Mouse (Mus musculus): ENCODE results near the gene Kctd15. TPM values are rescaled to one million over a fixed set of nuclear protein-coding genes. Genes with fewer than 3 reads are reported as not detected.
A peak's percentile ranks its signal among the peaks of the same experiment; 100 is the strongest.

Kctd15 gene
- polyA plus RNA-seq, 1 experiment from 2014 or later, result 0.63 TPM

DNA sequence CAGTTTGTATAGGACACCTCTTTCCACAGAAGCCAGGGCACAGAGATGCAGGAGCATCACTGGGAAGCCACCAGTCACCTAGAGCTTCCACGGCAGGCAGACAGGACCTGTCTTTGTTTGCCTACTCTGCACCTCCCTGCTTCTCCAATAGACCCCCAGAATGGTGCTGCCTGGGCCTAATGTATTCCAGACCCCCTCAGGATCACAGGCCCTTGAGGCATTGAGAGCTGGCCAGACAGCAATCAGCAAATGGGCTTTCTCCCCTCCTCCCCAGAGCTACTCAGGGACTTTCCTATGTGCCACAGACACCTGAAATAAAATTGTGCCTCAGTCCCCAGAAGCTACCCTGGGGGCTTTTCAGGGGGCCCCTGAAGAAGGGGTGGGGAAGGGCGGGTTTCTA lies 5.2 kb downstream of the Kctd15 start:
- H3K27me3 ChIP-seq (ENCODE audit: insufficient read depth, low read length), result peaks cover 38% of the 10 kb centered on the region
- peaks cover 3% of the 10 kb centered on the region; the same call in 1 of the 2 replicates for H3K4me1 ChIP-seq (ENCODE audit: insufficient read depth)
- no peak overlapping the region for H3K4me3 ChIP-seq (ENCODE audit: low read depth, low read length)
- TF ChIP-seq CTCF (IDR thresholded peaks at IDR 0.05; ENCODE audit: low read depth) (no peak), EP300 (IDR thresholded peaks at IDR 0.05; ENCODE audit: low read depth) (no peak)
- no peak overlapping the region for H3K9ac ChIP-seq (replicated peaks)
- H3K9me3 ChIP-seq (ENCODE audit: low read length), result no peaks in the 10 kb centered on the region
- no peak overlapping the region for H3K4me2 ChIP-seq (ENCODE audit: low read depth, low read length)
- ATAC-seq, result no peak
- DNase-seq, result no peak
- WGBS (ENCODE audit: insufficient replicate concordance), result 55% methylated on average over 2 of the region's 2 CpGs
- no peaks in the 10 kb centered on the region for H3K36me3 ChIP-seq (replicated peaks; ENCODE audit: insufficient read depth, low read length)
- H3K27ac ChIP-seq (ENCODE audit: low read depth), result no peak overlapping the region

DNA sequence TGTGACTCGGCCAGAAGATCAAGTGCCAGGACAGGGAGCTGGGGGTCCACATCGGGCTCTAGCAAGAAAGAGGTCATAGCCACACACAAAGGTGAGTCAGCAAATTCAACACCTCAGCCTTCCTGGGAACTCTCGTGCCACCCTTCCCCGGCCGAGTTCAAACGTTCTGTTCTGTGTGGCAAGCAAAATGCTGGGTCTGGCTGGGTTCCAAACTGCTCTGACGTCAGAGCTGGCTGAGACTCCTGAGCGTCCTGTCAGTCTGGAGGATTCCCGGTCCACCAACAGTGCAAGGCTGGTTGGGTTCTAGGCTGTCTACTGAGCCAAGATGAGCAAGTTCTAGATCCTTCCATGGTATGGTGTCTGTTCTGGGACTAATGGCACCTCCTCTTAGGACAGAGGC lies 9.5 kb downstream of the Kctd15 start:
- Histone ChIP-seq H3K27me3 (ENCODE audit: insufficient read depth, low read length) (0 out of 2 replicates have a peak, but pooled peaks cover 3% of the 10 kb centered on the region), H3K27ac (ENCODE audit: low read depth) (no peak overlapping the region), H3K36me3 (replicated peaks; ENCODE audit: insufficient read depth, low read length) (no peaks in the 10 kb centered on the region), H3K9ac (replicated peaks) (no peak overlapping the region), H3K4me1 (ENCODE audit: insufficient read depth) (no peaks in the 10 kb centered on the region), H3K4me3 (ENCODE audit: low read depth, low read length) (no peak overlapping the region), H3K4me2 (ENCODE audit: low read depth, low read length) (no peak overlapping the region), H3K9me3 (ENCODE audit: low read length) (no peaks in the 10 kb centered on the region)
- 54% methylated on average over 9 of the region's 9 CpGs for WGBS (ENCODE audit: insufficient replicate concordance)
- TF ChIP-seq CTCF (IDR thresholded peaks at IDR 0.05; ENCODE audit: low read depth) (no peak), EP300 (IDR thresholded peaks at IDR 0.05; ENCODE audit: low read depth) (no peak)
- peak; percentile 82 for DNase-seq
- ATAC-seq, result peak; percentile 87

DNA sequence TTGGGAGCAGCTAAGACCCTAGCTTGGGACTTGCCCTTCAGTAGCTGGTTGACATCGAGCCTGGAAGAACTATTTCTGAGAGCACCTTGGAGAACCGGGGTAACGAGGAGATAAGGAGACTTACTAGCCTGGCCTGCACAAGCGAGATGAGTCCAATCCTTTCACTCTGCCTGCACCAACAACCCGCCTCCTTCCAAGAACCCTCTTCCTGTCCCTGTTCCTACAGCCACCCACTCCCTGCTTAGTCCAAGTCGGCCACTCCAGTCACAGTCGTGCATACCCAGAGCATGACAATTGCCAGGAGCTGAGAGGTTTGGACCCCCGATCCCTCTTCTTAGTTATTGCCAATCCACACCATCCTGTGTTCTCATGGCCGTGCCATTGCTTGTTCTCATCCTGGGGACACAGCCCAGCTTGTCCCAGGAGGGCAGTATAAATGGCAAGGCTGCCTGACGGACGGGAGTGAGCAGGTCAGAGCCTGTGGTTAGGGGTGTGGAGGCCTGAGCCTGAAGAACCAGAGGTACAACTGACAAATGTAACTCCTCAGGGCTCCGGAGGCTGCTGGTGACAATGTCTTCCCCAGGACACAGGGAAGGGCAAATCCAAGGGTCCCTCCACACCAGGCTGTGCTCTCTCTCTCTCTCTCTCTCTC lies 10.3 kb downstream of the Kctd15 start:
- no peak for ATAC-seq
- TF ChIP-seq EP300 (IDR thresholded peaks at IDR 0.05; ENCODE audit: low read depth) (no peak), CTCF (IDR thresholded peaks at IDR 0.05; ENCODE audit: low read depth) (no peak)

DNA sequence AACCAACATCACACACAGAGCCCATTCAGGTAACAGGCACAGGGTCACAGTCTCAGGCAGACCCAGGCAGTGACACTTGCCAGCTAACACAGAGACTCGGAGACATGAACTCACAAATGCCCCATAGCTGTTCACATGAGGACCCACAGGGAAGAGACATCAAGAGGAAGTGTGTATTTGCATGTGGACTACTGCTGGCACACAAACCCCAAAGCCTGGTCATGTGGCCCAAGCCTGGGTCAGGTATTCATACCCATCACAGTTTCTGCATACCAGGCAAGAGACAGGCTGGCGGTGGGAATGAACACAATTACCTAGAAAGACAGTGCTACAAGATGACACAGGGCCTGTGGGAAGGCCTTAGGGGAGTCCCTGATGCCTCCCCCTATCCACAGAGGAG lies 10.9 kb downstream of the Kctd15 start:
- Histone ChIP-seq H3K27ac (ENCODE audit: low read depth) (no peak overlapping the region), H3K27me3 (ENCODE audit: insufficient read depth, low read length) (no peaks in the 10 kb centered on the region), H3K4me2 (ENCODE audit: low read depth, low read length) (no peak overlapping the region), H3K36me3 (replicated peaks; ENCODE audit: insufficient read depth, low read length) (no peaks in the 10 kb centered on the region), H3K4me3 (ENCODE audit: low read depth, low read length) (no peak overlapping the region), H3K9me3 (ENCODE audit: low read length) (no peaks in the 10 kb centered on the region), H3K9ac (replicated peaks) (no peak overlapping the region), H3K4me1 (ENCODE audit: insufficient read depth) (no peaks in the 10 kb centered on the region)
- ATAC-seq (no peak), DNase-seq (no peak)
- WGBS (ENCODE audit: insufficient replicate concordance), result 77% methylated on average over 2 of the region's 2 CpGs
- TF ChIP-seq EP300 (IDR thresholded peaks at IDR 0.05; ENCODE audit: low read depth) (no peak), CTCF (IDR thresholded peaks at IDR 0.05; ENCODE audit: low read depth) (no peak)

More for the DNA sequence above, 10.3 kb downstream of the Kctd15 start:
- Histone ChIP-seq H3K4me1 (ENCODE audit: insufficient read depth) (no peaks in the 10 kb centered on the region), H3K27me3 (ENCODE audit: insufficient read depth, low read length) (no peaks in the 10 kb centered on the region), H3K4me2 (ENCODE audit: low read depth, low read length) (no peak overlapping the region), H3K9ac (replicated peaks) (no peak overlapping the region), H3K4me3 (ENCODE audit: low read depth, low read length) (no peak overlapping the region), H3K9me3 (ENCODE audit: low read length) (no peaks in the 10 kb centered on the region), H3K27ac (ENCODE audit: low read depth) (no peak overlapping the region), H3K36me3 (replicated peaks; ENCODE audit: insufficient read depth, low read length) (no peaks in the 10 kb centered on the region)
- WGBS (ENCODE audit: insufficient replicate concordance), result 74% methylated on average over 12 of the region's 12 CpGs
- DNase-seq, result no peak

DNA sequence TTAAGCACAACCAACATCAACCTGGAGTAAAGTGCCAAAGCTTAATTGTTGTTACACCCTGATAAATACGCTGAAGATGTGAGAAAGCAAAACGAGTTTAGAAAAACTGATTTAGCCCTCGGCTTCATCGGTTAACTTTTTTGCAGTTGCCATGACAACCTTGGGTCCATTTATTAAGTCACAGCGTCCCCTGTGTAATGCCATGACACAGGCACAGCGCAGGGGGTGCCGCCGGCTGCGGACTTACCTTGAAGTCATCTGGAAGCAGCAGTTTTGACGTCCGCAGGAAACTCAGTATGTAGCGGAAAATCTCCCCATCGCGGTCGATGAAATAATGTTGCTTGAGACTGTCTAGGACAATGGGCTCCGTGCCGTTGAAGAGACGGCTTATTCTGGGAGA lies 11.9 kb downstream of the Kctd15 start:
- Histone ChIP-seq H3K4me2 (ENCODE audit: low read depth, low read length) (no peak overlapping the region), H3K36me3 (replicated peaks; ENCODE audit: insufficient read depth, low read length) (no peaks in the 10 kb centered on the region), H3K9me3 (ENCODE audit: low read length) (no peaks in the 10 kb centered on the region), H3K9ac (replicated peaks) (no peak overlapping the region), H3K27ac (ENCODE audit: low read depth) (no peak overlapping the region), H3K27me3 (ENCODE audit: insufficient read depth, low read length) (no peaks in the 10 kb centered on the region), H3K4me1 (ENCODE audit: insufficient read depth) (no peaks in the 10 kb centered on the region), H3K4me3 (ENCODE audit: low read depth, low read length) (no peak overlapping the region)
- ATAC-seq (no peak), DNase-seq (no peak)
- TF ChIP-seq CTCF (IDR thresholded peaks at IDR 0.05; ENCODE audit: low read depth) (no peak), EP300 (IDR thresholded peaks at IDR 0.05; ENCODE audit: low read depth) (no peak)
- WGBS (ENCODE audit: insufficient replicate concordance), result 83% methylated on average over 18 of the region's 18 CpGs

DNA sequence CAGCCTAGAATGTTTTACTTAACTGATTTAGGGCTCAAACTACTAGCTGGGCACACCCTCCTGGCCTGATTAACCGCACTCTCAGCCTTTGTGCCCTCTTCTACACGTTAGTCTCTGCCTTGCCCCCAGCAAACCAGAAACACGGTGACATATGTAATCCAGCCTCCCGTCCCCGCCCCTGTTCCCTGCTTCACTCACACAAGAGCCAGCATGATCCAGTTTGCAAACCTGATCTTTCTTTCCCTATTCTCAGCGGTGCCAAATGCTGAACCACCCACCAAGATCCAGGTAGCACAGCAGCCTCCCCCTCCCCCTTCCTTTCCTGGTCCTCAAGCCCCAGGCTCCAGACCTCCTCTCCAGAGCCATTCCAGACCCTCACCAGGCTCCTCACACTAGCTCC lies 13.2 kb downstream of the Kctd15 start:
- no peak overlapping the region for H3K9ac ChIP-seq (replicated peaks)
- TF ChIP-seq CTCF (IDR thresholded peaks at IDR 0.05; ENCODE audit: low read depth) (no peak), EP300 (IDR thresholded peaks at IDR 0.05; ENCODE audit: low read depth) (no peak)
- 71% methylated on average over 6 of the region's 6 CpGs for whole genome bisulfite sequencing (ENCODE audit: insufficient replicate concordance)

More for the DNA sequence above, 13.2 kb downstream of the Kctd15 start:
- no peak overlapping the region for H3K4me3 ChIP-seq (ENCODE audit: low read depth, low read length)
- no peak overlapping the region for H3K4me2 ChIP-seq (ENCODE audit: low read depth, low read length)
- DNase-seq (no peak), ATAC-seq (no peak)
- no peaks in the 10 kb centered on the region for H3K9me3 ChIP-seq (ENCODE audit: low read length)
- H3K27ac ChIP-seq (ENCODE audit: low read depth), result no peak overlapping the region
- H3K36me3 ChIP-seq (replicated peaks; ENCODE audit: insufficient read depth, low read length), result no peaks in the 10 kb centered on the region
- H3K27me3 ChIP-seq (ENCODE audit: insufficient read depth, low read length), result no peaks in the 10 kb centered on the region
- no peaks in the 10 kb centered on the region for H3K4me1 ChIP-seq (ENCODE audit: insufficient read depth)
